Mouse (Mus musculus) liver, adult 2 months (tissue): ENCODE measurements around the gene Il31ra. TPM values are rescaled to one million over a fixed set of nuclear protein-coding genes. Genes with fewer than 3 reads are reported as not detected.

Experiments used
- DNase-seq: peaks from one replicate; pipeline ENCODE4 v3.0.0-alpha.2; 2011; ENCODE audit warnings: low read depth, low spot score; ENCODE audit errors: extremely low read depth
- H3K27ac ChIP-seq: fragments of 200-500 bp; replicated peaks from 2 replicates; pipeline ENCODE4 v1.5.1; 2012; ENCODE audit warnings: low read depth, mild to moderate bottlenecking, control low read depth, inconsistent platforms, low read length; ENCODE audit not compliant: insufficient read depth
- H3K27me3 ChIP-seq: fragments of 200-500 bp; 2 replicates; pipeline ENCODE4 v1.6.1; 2012; ENCODE audit warnings: mild to moderate bottlenecking, moderate library complexity, low read length, inconsistent platforms; ENCODE audit not compliant: control insufficient read depth, insufficient read depth
- H3K36me3 ChIP-seq: fragments of 200-500 bp; 2 replicates; pipeline ENCODE4 v1.6.1; 2012; ENCODE audit warnings: low read length, inconsistent platforms; ENCODE audit not compliant: control insufficient read depth, insufficient read depth
- H3K4me1 ChIP-seq: fragments of 200-500 bp; 2 replicates; pipeline ENCODE4 v1.6.1; 2011; ENCODE audit warnings: low read length; ENCODE audit not compliant: control insufficient read depth, insufficient read depth
- H3K4me3 ChIP-seq: fragments of 200-500 bp; 2 replicates; pipeline ENCODE4 v1.5.1; 2011; ENCODE audit warnings: low read depth, mild to moderate bottlenecking, control low read depth, low read length, moderate library complexity; ENCODE audit not compliant: insufficient read depth
- H3K79me2 ChIP-seq: fragments of 200-500 bp; 2 replicates; pipeline ENCODE4 v1.6.1; 2012; ENCODE audit warnings: inconsistent platforms, mild to moderate bottlenecking, low read length, moderate library complexity; ENCODE audit not compliant: control insufficient read depth, insufficient read depth
- H3K9ac ChIP-seq: fragments of 200-500 bp; 2 replicates; pipeline ENCODE4 v1.6.1; 2012; ENCODE audit warnings: low read depth, mild to moderate bottlenecking, control low read depth, inconsistent platforms, low read length
- CTCF ChIP-seq: fragments of 200-500 bp; IDR thresholded peaks from 2 replicates; pipeline ENCODE4 v1.5.1; 2011; ENCODE audit warnings: low read depth, low read length, control low read depth
- POLR2A ChIP-seq: fragments of 200-500 bp; IDR thresholded peaks from 2 replicates; pipeline ENCODE4 v1.6.1; 2011; ENCODE audit warnings: low read length, control low read depth; ENCODE audit not compliant: insufficient read depth; ENCODE audit errors: extremely low read depth
- WGBS: fragments of 180-500 bp; shearing (Covaris S2); methylation state at CpG from one replicate; pipeline ENCODE4 v1.1.7; 2018; 5-methylcytosine and 5-hydroxymethylcytosine counted together
- polyA plus RNA-seq: library from polyadenylated mRNA; depleted of rRNA; stranded (reverse); fragments of >200 nt; gene quantifications from 2 replicates; pipeline ENCODE4 v1.2.3, GENCODE M21; 2012
- total RNA-seq: library from RNA; depleted of rRNA; stranded (reverse); fragments of >200 nt; gene quantifications from 2 replicates; pipeline ENCODE4 v1.2.3, GENCODE M21; 2014

The Il31ra gene
- total and polyA plus RNA-seq, 2 experiments: not detected

- Histone ChIP-seq H3K9ac (no peak overlapping the region), H3K79me2 (no peaks in the 10 kb centered on the region), H3K4me3 (no peak overlapping the region), H3K27me3 (no peaks in the 10 kb centered on the region), H3K36me3 (no peaks in the 10 kb centered on the region), H3K4me1 (no peaks in the 10 kb centered on the region; the same call in 1 of the 2 replicates), H3K27ac (no peak overlapping the region)
- DNase-seq: no peak
- WGBS: 80% methylated on average over 3 of the region's 3 CpGs
- TF ChIP-seq CTCF (no peak), POLR2A (no peak)
These were observed 30.5 kb upstream of the Il31ra start for GRCm38 (mm10) chr13:112624622-112625021.

GRCm38 (mm10) chr13:112623656-112624055 lies 29.5 kb upstream of the Il31ra start:
- TF ChIP-seq CTCF (no peak), POLR2A (no peak)
- H3K9ac ChIP-seq: no peak overlapping the region
- H3K79me2 ChIP-seq: no peaks in the 10 kb centered on the region
- H3K4me3 ChIP-seq: no peak overlapping the region
- no peak overlapping the region for H3K27ac ChIP-seq
- no peaks in the 10 kb centered on the region for H3K36me3 ChIP-seq
- H3K27me3 ChIP-seq: no peaks in the 10 kb centered on the region
- WGBS: 67% methylated on average over 7 of the region's 7 CpGs
- H3K4me1 ChIP-seq: no peaks in the 10 kb centered on the region; the same call in 1 of the 2 replicates
- peak; percentile 48 for DNase-seq

- peak; percentile 24 for DNase-seq
- Histone ChIP-seq H3K79me2 (no peaks in the 10 kb centered on the region), H3K27me3 (no peaks in the 10 kb centered on the region), H3K4me3 (no peak overlapping the region), H3K27ac (no peak overlapping the region), H3K9ac (no peak overlapping the region), H3K4me1 (no peaks in the 10 kb centered on the region; the same call in 1 of the 2 replicates), H3K36me3 (no peaks in the 10 kb centered on the region)
- WGBS: 77% methylated on average over 3 of the region's 3 CpGs
- no peak for TF ChIP-seq CTCF
- TF ChIP-seq POLR2A: no peak
These were observed 27.4 kb upstream of the Il31ra start for GRCm38 (mm10) chr13:112621592-112621991.

GRCm38 (mm10) chr13:112608606-112609005 lies 14.4 kb upstream of the Il31ra start:
- Histone ChIP-seq H3K4me3 (no peak overlapping the region), H3K27me3 (no peaks in the 10 kb centered on the region), H3K4me1 (peaks cover 5% of the 10 kb centered on the region; the same call in 1 of the 2 replicates), H3K36me3 (no peaks in the 10 kb centered on the region), H3K27ac (no peak overlapping the region), H3K79me2 (no peaks in the 10 kb centered on the region), H3K9ac (no peak overlapping the region)
- DNase-seq: peak; percentile 88
- no peak for TF ChIP-seq POLR2A
- no peak for TF ChIP-seq CTCF
- WGBS: 29% methylated on average over 3 of the region's 3 CpGs

- DNase-seq: peak; percentile 72
- WGBS: 23% methylated on average over 4 of the region's 4 CpGs
- Histone ChIP-seq H3K4me1 (peaks cover 5% of the 10 kb centered on the region; the same call in 1 of the 2 replicates), H3K4me3 (no peak overlapping the region), H3K27me3 (no peaks in the 10 kb centered on the region), H3K9ac (no peak overlapping the region), H3K27ac (no peak overlapping the region), H3K36me3 (no peaks in the 10 kb centered on the region), H3K79me2 (no peaks in the 10 kb centered on the region)
- TF ChIP-seq CTCF: no peak
- TF ChIP-seq POLR2A: no peak
These were observed 10.3 kb upstream of the Il31ra start for GRCm38 (mm10) chr13:112604411-112604810.

GRCm38 (mm10) chr13:112603839-112604238 lies 9.7 kb upstream of the Il31ra start:
- 90% methylated on average over 1 of the region's 1 CpGs for WGBS
- H3K27ac ChIP-seq: no peak overlapping the region
- H3K9ac ChIP-seq: no peak overlapping the region
- H3K27me3 ChIP-seq: no peaks in the 10 kb centered on the region
- H3K79me2 ChIP-seq: no peaks in the 10 kb centered on the region
- peaks cover 5% of the 10 kb centered on the region; the same call in 1 of the 2 replicates for H3K4me1 ChIP-seq
- H3K4me3 ChIP-seq: no peak overlapping the region
- no peaks in the 10 kb centered on the region for H3K36me3 ChIP-seq
- TF ChIP-seq CTCF (no peak), POLR2A (no peak)
- no peak for DNase-seq
